Mouse (Mus musculus): ENCODE results near the gene Ephb2. TPM values are rescaled to one million over a fixed set of nuclear protein-coding genes. Genes with fewer than 3 reads are reported as not detected.

The Ephb2 gene
- polyA plus RNA-seq, 2 experiments from 2014 or later: not detected

DNA sequence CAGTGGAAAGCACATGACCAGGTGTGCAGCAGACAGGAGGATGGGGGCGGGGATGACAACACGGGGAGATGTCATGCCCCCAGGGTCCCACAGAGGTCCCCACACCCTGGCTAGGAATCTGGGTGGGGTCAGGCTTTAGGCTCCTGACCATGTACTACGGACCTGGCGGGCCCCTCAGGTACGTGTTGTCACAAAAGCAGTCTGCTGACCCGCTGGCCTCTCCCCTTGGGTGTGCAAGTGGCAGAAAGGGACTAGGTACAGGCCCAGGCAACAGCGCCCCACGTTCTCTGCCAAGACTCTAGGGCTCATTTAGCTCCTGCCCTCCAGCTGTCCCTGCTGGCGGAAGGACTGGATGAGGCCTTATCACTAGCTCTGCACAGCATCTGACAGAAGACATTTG lies 105.3 kb downstream of the Ephb2 start:
- no peak for ATAC-seq

DNA sequence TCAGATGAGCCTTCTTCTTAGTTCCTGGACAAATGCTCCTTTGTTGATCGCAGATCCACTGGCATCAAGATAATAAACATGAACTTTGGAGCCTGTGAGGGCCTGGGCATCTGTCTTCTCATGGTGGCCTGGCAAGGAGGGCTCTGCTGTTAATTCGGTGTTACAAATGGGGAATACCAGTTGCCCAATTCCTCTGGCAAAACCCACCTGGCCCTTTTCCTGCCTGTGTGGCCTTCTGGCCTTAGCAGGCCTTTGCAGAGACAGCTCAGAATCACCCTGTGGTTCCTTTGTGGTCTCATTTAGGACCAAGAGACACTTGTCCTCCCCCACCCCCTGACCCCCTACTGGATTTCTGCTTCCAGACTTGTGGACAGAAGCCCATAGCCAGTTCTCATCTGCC lies 106.2 kb downstream of the Ephb2 start:
- no peak for ATAC-seq

DNA sequence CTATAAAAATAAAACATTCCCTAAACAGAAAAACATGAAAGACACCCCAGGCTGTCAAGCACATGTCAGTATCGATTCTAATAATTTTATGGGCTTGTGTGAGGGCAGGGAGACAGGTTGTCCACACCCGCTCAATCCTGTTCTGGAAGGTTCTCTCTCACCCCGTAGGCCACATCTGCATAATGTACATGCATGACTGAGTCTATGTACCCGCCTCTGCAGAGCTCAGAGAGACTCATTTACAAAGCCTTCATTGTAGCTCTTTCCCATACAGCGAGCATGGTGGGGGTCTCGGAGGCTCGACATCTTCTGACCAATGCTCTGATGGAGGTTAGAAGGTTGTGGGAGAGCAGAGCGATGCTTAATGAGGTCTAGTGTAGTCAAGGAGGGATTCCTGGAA lies 108.8 kb downstream of the Ephb2 start:
- no peak for ATAC-seq

DNA sequence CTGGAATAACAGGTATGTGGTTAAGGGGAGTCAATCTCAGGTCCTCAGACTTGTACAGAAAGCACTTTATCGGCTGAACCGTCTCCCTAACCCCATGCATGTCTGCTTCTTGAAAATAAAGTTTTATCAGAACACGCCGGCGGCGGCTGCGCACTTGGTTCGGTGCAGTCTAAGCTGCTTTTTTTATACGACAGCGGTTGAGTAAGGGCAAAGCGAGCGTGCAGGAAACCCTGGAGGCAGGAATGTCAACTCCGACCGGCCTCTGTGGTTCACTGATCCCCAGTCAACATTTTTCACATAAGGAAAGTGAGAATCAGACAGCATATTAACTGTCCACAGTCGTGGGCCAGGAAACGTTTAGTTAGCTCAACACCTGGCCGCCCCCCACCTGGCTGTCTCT lies 111.1 kb downstream of the Ephb2 start:
- ATAC-seq: no peak

DNA sequence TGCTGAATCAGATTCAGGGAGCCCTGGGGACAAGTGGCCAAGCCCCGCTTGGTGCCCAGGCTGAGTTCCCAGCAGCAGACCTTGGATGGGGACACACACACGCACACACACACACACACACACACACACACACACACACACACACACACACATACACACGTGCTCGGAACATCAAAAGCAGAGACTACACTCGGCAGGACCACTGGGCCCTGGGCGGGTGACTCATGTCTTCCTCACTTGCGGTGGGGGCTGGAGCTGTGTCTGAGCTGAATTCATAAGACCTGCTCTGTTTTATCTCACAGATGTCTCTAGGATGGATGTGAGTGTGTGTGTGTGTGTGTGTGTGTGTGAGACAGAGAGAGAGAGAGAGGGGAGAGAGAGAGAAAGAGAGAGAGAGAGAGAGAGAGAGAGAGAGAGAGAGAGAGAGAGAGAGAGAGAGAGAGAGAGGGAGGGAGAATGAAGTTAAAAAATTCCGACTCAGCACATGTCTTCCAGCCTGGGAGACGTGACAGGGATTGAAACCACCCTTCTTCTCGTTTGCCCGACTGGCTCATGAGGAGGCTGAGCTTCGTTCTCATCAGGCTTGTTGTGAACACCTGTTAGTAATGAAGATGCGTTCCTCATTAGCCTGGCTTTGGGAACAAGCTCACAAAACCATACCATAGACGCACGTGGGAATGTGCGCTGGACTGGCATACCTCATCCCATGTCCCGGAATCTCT lies 113.3 kb downstream of the Ephb2 start:
- ATAC-seq: no peak

DNA sequence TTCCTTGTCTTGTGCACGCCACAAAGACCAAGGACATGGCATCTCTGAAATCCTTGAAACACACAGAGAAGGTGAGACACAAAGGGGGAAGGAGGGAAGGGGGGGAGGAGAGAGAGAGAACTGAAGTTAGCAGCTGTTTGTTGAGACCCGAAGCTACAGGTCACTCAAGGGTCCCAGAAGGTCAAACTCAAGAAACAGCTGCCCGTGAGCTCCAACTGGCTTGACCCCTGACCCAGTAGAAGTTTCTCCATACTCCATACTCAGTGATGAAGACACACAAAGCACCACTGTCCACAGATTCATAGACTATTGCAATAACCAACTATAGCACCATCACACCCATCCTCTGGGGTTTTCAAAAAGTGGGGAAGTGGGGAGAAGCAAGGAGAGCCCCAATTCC lies 113.9 kb downstream of the Ephb2 start:
- no peak for ATAC-seq

DNA sequence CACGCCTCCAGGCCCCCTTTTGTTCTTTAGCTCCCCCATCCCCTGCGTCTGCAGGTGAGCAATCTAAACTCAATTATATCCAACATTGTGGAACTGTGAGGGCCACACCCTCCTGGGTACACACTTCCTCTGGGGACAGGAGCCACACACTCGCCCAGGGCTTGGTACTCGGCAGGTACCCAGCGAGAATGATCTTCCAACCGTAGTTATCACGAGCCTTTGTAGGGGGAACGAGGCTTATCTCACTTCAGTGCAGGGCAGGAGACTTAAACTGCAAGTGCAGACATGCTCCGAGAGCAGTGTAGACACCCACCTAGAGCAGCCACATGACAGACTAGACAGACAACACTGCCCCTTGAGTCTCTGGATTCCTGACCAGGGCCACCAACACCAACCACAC lies 115.8 kb downstream of the Ephb2 start:
- no peak for ATAC-seq

DNA sequence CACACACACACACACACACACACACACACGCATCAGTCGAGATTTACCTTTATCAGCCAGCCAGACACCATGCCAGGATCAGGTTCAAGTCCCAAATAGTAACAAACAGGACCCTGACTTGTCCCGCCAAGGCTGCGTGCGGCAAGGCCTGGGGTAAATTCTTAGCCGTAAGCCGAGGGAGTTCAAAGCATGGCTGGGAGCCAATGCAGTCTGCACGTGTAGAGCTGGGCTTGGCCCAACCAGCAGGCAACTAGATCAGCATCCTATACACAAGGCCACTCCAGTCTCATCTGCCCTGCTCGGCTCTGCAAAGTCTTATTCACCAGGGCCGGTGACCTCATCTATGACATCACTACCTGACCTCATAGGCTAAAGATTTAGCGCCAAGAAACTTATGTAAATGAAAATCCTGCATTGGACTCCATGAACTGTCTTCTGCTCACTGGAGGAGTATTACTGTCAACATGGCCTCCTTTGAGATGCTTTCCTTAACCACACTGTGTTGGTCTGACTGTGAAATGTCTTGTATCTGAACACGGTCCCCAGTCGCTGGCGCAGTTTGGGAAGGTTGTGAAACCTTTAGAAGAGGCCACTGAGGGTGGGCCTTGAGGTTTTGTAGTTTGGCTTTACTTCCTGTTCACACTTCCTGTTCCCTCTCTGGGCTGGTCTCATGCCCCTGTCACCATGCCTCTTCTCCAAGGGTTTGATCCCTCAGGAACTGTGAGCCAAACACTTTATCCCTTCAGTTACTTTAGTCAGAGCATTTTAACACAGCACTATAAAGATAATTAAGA lies 117.4 kb downstream of the Ephb2 start:
- ATAC-seq: no peak

DNA sequence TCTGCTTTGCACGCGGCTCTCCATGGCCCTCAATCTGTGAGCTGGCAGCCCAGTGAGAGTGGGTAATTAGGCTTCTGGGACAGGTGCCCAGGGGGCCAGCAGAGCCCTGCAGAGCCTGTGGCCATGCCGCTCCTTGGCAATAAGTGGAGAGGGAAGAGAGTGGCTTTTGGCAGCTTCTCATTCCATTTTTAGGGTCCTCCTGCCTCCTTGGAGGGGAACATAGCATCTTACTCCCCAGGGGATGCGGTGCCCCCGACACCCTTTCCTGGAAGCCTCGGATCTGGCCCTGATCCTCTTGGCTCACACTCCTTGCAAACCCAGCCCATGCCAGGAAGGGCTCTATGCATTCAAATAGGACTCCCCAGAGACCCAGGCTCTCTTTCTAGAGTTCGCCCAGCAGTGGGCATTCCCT lies 119.2 kb downstream of the Ephb2 start:
- ATAC-seq: no peak

DNA sequence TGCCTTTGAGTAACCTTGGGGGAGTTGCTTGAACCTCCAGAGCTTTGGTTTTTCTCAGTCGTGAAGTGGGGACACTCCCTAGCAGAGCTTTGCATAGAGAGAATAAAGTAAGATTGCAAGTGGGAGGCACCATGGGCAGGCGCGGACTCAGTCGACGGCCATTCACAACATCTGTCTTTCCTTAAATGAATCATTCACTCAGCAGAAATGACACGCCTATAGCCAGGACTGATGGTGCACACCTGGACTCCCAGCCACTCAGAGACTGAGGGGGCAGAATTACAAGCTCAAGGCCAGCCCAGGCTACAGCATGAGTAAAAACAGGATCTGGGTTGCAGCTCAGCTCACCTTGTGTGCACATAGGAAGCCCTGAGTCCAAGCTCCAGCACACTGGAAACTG lies 121.3 kb downstream of the Ephb2 start:
- no peak for ATAC-seq

DNA sequence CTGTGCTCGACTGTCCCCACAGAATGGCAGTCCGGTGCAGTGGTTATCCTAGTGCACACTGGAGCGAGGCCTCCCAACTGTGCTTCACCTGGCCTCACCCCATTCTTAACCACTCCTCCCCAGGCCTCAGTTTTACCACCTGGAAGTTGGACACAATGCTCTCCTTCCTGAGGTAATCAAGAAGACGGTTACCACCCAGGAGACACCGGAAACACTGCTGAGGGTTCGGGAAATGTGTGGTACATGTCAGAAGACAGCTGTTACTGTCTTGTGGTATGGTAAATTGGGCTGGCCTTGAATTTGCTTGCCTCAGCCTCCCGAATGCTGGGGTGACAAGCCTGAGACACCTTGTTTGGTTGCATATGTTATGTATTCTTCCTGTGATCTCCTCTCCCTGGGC lies 121.9 kb downstream of the Ephb2 start:
- no peak for ATAC-seq

DNA sequence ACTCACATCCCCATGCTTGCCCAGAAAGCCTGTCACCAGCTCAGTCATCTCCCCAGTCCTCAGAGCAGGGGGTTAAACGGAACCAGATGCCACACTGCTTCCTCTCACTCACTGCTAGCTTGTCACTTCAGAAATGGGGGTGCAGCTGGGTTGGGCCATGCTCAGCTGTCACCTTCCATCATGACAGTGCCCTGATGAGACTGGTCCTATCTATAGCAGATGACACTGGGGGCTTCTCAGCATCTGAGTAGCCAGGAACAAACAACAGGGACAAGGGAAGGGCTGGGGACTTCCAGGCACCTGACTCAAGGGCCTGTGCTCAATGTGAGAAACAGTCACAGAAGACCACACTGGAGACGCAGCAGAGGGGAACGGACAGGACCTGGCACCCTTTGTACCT lies 122.4 kb downstream of the Ephb2 start:
- ATAC-seq: no peak

DNA sequence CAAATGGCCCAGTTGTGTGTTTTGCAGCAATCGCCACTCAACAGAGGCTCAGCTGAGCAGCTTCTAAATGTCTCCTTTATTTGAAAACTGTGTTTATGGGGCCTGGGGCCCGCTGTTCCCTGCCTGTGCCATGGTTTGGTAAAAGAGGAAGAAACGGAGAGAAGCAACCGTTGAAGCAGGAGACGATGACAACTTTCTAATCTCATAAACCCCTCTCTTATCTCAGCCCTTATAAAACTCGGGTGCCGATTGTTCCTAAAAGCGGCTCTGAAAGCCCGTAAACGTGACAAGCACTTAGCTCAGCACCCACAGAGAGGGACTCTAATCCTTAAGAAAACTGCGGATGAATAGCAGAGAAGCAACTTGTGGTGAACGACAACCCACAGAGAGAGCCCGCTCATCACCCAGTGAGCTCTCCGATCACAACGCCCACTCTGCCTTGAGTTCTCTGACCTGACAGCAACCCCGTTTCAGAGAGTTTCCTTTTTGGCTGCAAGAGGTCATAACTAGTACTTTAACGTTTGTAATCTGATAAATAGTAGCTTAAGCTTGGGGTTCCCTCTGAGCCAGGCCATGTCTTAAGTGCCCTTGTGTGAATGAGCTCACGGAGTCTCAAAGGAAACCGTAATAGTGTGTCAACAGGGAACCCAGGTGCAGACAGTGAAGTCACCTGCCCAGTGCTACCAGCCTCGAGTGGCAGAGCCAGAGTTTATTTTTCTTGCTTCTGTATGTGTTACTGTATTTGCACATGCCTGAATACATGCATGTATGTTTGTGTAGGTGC lies 123.6 kb downstream of the Ephb2 start:
- no peak for ATAC-seq

DNA sequence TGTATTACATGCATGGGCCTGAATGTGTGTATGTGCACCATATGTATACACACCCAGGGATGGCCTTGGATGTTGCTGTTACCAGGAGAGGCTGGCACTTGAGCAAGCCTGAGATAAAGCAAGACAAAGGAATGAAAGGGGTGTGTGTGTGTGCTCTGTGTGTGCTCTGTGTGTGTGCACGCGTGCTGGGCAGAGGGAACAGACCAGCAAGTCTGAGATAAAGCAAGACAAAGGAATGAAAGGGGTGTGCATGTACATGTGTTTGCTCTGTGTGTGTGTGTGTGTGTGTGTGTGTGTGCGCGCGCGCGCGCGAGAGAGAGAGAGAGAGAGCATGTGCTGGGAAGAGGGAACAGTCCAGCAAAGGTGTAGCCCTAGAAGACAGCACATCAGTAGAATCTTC lies 125.4 kb downstream of the Ephb2 start:
- no peak for ATAC-seq

DNA sequence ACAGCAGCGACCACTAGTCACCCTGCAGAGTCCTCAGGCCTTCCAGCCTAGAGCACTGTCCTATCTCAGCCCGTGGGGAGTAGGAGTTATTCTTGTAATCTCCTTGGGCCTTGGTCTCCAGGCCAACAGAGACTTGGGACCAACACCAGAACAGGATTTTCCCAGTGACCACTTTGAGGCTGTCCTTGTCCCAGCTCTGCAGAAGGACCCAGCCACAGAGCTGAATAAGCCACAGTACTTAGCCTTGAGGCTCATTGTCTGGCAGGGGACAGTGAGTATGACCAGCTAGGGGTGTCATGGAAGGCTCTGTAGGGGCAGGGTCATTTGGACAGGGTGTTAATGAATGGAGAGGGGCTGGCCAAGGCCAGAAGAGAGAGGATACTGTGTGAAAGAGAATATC lies 126.8 kb downstream of the Ephb2 start:
- ATAC-seq: no peak

DNA sequence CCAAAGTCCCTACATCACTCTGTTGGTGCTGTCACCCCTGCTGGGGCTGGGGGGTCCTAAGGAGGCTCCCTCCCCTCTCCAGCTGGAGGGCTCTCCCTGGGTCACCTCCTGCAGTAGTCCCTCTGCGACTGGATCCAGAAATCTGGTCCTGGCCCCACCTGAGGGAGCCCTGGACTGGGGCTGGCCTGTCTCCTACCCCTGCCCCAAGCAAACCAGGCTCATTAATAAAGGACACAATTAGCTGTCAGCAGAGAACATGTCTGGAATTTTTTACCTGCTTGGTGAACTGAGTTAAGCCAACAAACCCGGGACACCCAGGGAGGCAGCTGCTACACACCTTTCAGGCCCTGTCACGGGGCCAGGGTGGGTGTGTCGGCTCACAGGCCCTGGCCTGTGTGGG lies 129.1 kb downstream of the Ephb2 start:
- no peak for ATAC-seq

DNA sequence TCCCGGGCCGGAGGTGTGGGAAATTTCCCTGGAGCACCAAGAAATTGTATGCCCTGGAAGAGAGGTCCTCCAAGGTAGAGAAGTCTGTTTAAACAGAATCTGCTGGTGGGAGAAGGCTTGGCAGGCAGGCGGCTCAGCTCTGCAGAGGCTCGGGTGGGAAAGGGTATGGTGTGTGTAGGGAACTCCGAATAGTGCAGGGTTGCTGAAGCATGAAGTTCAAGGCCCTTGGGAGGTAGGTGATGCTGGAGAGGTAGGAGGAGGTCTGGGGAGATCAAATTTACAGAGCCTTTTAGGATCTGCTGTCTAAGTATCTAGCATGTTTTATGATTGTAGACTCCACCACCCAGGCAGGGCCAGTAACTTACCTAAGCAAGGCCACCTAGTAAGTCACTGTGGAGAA lies 130.7 kb downstream of the Ephb2 start:
- no peak for ATAC-seq

DNA sequence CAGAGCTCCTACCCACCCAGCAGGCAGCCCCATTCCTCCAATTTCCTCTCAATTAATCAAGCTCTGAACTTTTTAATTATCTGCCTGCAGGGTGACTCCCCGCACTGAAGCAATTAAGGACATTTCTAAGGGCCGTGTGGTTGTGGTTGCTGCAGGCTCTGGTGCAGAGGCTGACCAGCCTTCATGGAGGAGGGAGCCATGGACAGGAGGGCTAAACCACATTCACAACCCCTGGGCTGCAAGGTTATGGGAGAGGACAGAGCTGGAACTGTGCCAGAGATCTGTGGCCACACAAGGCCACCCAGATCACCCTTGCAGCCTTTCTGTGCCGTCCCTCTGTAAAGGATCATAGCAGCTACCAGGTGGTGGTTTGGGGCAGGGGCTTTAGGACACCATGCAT lies 131.2 kb downstream of the Ephb2 start:
- no peak for ATAC-seq

DNA sequence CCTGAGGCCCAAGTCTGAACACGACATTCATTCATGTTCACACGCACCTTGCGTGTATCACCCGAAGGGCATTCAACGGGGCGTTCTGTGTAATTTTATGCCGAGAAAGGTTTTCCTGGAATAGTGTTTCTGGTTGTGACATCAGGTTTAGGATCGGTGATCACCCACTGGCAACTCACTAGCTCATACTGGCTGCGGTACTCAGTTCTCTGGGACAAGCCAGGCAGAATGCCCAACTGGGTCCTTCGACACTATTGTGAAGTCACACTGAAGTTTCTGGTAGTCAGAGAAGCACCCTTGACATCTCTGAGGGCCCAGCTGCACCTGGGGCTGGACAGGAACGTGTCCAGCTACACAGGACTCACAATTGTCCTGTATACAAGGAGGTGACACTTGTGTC lies 132.4 kb downstream of the Ephb2 start:
- ATAC-seq: no peak

DNA sequence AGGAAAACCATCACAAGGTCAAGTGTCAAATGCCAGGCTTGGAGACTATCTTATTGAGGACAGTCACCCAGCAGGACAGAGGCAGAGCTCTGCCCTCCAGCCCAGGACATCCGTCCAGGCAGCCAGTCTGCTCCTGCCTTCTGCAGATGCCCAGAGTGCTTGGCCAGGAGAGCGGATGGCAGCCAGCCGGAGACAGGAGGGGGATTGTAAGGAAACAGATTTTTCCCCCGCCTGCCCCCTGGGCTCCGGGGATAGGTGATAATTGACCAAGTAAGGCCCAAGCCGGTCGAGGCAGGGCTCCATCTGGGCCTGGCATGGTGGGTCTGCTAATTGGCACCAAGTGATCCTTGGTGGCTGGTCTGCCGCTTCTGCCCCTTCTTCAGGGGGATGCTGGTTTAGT lies 133.3 kb downstream of the Ephb2 start:
- ATAC-seq: no peak

DNA sequence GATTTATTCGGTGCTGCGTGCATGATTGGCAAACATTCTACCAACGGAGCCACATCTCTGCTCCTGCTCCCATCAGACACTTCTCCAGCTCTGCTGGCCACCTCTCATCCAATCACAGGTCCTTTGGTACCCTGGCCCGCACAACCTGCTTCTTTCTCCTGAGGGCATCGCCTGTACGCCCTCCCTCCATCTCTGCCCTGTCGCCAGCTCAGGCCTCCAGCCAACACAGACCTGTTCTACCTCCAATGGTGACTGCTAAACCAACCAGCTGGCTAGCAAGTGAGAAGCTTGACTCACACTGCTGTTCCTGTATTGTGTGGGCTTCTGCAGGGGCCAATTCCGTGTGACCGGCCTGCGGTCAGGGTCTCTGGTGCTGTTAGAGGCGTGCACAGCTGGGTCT lies 134.6 kb downstream of the Ephb2 start:
- no peak for ATAC-seq

DNA sequence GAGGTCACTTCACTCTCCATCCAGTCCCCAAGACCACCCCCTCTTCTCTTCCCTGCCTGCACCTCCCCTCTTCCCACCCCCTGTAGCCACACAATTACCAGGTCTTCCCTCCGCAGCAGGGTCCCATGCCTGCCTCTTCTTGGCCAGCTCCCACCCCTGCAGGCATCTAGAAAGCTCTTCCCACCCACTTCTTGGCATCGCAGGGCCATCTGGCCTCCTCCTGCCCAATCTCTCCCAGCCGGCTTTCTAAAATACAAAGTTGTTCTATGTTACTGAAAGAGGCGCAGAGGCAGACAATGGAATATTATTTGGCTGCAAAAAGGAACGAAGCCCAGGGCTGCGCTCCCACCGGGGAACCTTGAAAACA lies 136.7 kb downstream of the Ephb2 start:
- ATAC-seq: no peak

DNA sequence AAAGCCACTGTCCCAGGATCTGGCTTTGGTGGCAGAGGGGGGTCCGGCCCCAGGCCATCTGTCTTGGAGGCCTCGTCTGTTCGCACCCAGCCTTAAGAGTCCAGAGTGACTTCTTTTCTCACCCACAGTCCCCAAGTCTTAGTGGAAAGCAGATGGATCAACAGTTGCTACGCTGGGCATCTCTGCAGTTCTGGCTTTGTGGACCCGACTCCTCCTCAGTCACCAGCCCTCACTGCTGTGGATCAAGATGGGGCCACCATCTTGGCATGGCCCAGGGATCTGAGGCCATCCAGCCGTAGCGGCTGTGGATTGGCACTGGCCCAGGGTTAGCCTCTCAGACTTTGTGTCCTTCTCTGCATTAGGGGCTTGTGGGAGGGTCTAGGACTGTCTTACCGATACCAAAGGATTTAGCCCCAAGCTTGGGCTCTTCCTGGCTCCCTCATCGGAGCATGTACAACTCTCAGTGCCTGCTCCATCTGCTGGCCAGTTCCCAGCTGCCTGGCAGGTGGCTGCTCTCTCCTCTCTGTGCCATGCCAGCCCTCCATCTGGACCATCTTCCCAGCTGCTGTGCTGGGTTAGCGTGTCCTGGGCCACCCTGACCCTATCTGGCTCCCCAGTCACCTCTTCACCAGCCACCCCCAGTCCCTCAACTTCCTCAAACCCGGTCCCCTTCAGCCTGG lies 137.2 kb downstream of the Ephb2 start:
- no peak for ATAC-seq

Measured in CD4-positive, CD25-positive, alpha-beta regulatory T cell, adult 4 months (primary cell).